ENCODE assay signal across 9 mouse cellular contexts in genomic region chr13:103102598-103102997, GRCm38 (mm10).
DNase-seq lines count a peak whose midpoint lies in the region; ATAC-seq and TF ChIP-seq lines count a peak whose summit lies in the region.
"Had no signal": no experiment of that assay in that cellular context is flagged by ENCODE, and none has a peak within 500 bp of the region (broad histone marks: within the 10 kb centered on the region; RNA-seq: fewer than 3 reads in every experiment).

No protein-coding gene starts in this region.

- no peak for TF ChIP-seq POLR2A in kidney, adult 2 months (IDR thresholded peaks at IDR 0.05; ENCODE audit: low read depth, low read length)

- 59% methylated on average over 6 of the region's 6 CpGs for WGBS in kidney, embryonic 16.5 days
- 57% methylated on average over 6 of the region's 6 CpGs for WGBS in kidney, adult 2 months
- 65% methylated on average over 6 of the region's 6 CpGs for WGBS in embryonic facial prominence, embryonic 14.5 days

- no peaks in the 10 kb centered on the region for H3K36me3 ChIP-seq in kidney, embryonic 16.5 days (ENCODE audit: insufficient read depth, low read length)
- H3K36me3 ChIP-seq in kidney, adult 2 months (ENCODE audit: control insufficient read depth, insufficient read depth, low read length): no peaks in the 10 kb centered on the region
- no peaks in the 10 kb centered on the region for H3K36me3 ChIP-seq in embryonic facial prominence, embryonic 14.5 days (ENCODE audit: control insufficient read depth, insufficient read depth, low read length)

- H3K9me3 ChIP-seq in kidney, embryonic 16.5 days (ENCODE audit: low read length): no peaks in the 10 kb centered on the region
- no peaks in the 10 kb centered on the region for H3K9me3 ChIP-seq in embryonic facial prominence, embryonic 14.5 days (ENCODE audit: control insufficient read depth, low read length)

- no peaks in the 10 kb centered on the region for H3K27me3 ChIP-seq in kidney, embryonic 16.5 days (ENCODE audit: insufficient read depth, low read length)
- H3K27me3 ChIP-seq in kidney, adult 2 months (replicated peaks; ENCODE audit: control insufficient read depth, insufficient read depth, low read length): no peaks in the 10 kb centered on the region
- H3K27me3 ChIP-seq in embryonic facial prominence, embryonic 14.5 days (replicated peaks; ENCODE audit: control insufficient read depth, insufficient read depth, low read length): 0 out of 2 replicates have a peak, but pooled peaks cover 4% of the 10 kb centered on the region

- peak; percentile 29 to 42 for DNase-seq in adrenal gland, postnatal 36 days
- no peak for DNase-seq in adrenal gland, postnatal 14 days
- DNase-seq in kidney, adult 2 months: no peak
- DNase-seq in embryonic facial prominence, embryonic 14.5 days (ENCODE audit: low spot score): peak; percentile 24
- peak; percentile 75 to 96 for DNase-seq in left cerebral cortex, postnatal 25 days (ENCODE audit: low spot score in 2 of 2)
- no peak for DNase-seq in ovary, postnatal 36 days (ENCODE audit: low spot score)
- no peak for DNase-seq in lung, postnatal 25 days (ENCODE audit: low spot score)
- DNase-seq: cerebellum, adult 11-12 months had no signal

- intact Hi-C loops in left cerebral cortex, postnatal 25 days (cut with DNase I): loop anchor here (1.0 kb wide), 1 partner anchor 48 kb away; no protein-coding TSS in a partner anchor

- TF ChIP-seq CTCF in kidney, adult 2 months (conservative IDR thresholded peaks at IDR 0.05; ENCODE audit: insufficient read depth, insufficient read length, low read depth, low read length): no peak

- H3K4me3 ChIP-seq in kidney, embryonic 16.5 days (ENCODE audit: low read length): no peak overlapping the region
- no peak overlapping the region for H3K4me3 ChIP-seq in kidney, adult 2 months (ENCODE audit: insufficient read depth, low read depth, low read length)
- H3K4me3 ChIP-seq in embryonic facial prominence, embryonic 14.5 days (ENCODE audit: low read depth, low read length): no peak overlapping the region

- no peak overlapping the region for H3K4me2 ChIP-seq in kidney, embryonic 16.5 days (replicated peaks; ENCODE audit: low read depth, low read length)
- no peak overlapping the region for H3K4me2 ChIP-seq in embryonic facial prominence, embryonic 14.5 days (ENCODE audit: low read depth, low read length)

- no peak overlapping the region for H3K27ac ChIP-seq in kidney, embryonic 16.5 days (ENCODE audit: low read length)
- no peak overlapping the region for H3K27ac ChIP-seq in kidney, adult 2 months (ENCODE audit: insufficient read depth, low read depth, low read length)
- no peak overlapping the region for H3K27ac ChIP-seq in embryonic facial prominence, embryonic 14.5 days (replicated peaks; ENCODE audit: low read depth, low read length)

- H3K4me1 ChIP-seq in kidney, embryonic 16.5 days (ENCODE audit: insufficient read depth, low read length): no peaks in the 10 kb centered on the region
- H3K4me1 ChIP-seq in kidney, adult 2 months (ENCODE audit: control insufficient read depth, insufficient read depth, low read length): no peaks in the 10 kb centered on the region
- no peaks in the 10 kb centered on the region for H3K4me1 ChIP-seq in embryonic facial prominence, embryonic 14.5 days (ENCODE audit: control insufficient read depth, insufficient read depth, low read length)

- peak; percentile 74 for ATAC-seq in kidney, embryonic 16.5 days (ENCODE audit: low FRiP score, low TSS enrichment)
- ATAC-seq in embryonic facial prominence, embryonic 14.5 days (ENCODE audit: low read depth): peak; percentile 79

- H3K9ac ChIP-seq in kidney, embryonic 16.5 days (replicated peaks; ENCODE audit: low read length): no peak overlapping the region
- no peak overlapping the region for H3K9ac ChIP-seq in embryonic facial prominence, embryonic 14.5 days (ENCODE audit: low read depth, low read length)

Comparison
In these comparisons a context has a peak if more than half of its experiments do, and no peak if none do; other contexts are left out.
1. DNase-seq: peak in adrenal gland, postnatal 36 days (2 of 2), embryonic facial prominence, embryonic 14.5 days (single experiment) and left cerebral cortex, postnatal 25 days (2 of 2); none in adrenal gland, postnatal 14 days (single experiment), kidney, adult 2 months (single experiment), ovary, postnatal 36 days (single experiment) and lung, postnatal 25 days (single experiment).